Mouse (Mus musculus) thymus, adult 2 months (tissue): Measurements from ENCODE around the gene Etv6. TPM values are rescaled to one million over a fixed set of nuclear protein-coding genes. Genes with fewer than 3 reads are reported as not detected.

Source experiments
- DNase-seq: peaks from one replicate; pipeline ENCODE4 v3.0.0; 2021
- H3K27ac ChIP-seq: fragments of 200-500 bp; 2 replicates; pipeline ENCODE4 v1.5.1; 2012; ENCODE audit warnings: low read length, control low read depth; ENCODE audit not compliant: control insufficient read depth, insufficient read depth
- H3K27me3 ChIP-seq: fragments of 200-500 bp; 2 replicates; pipeline ENCODE4 v1.6.1; 2012; ENCODE audit warnings: mild to moderate bottlenecking, low read length, moderate library complexity, mixed read lengths; ENCODE audit not compliant: control insufficient read depth, insufficient read depth
- H3K36me3 ChIP-seq: fragments of 200-500 bp; 2 replicates; pipeline ENCODE4 v1.6.1; 2012; ENCODE audit warnings: mild to moderate bottlenecking, low read length, moderate library complexity; ENCODE audit not compliant: control insufficient read depth, insufficient read depth
- H3K4me1 ChIP-seq: fragments of 200-500 bp; replicated peaks from 2 replicates; pipeline ENCODE4 v1.6.1; 2012; ENCODE audit warnings: low read length; ENCODE audit not compliant: control insufficient read depth, insufficient read depth
- H3K4me3 ChIP-seq: fragments of 200-500 bp; 2 replicates; pipeline ENCODE4 v1.5.1; 2012; ENCODE audit warnings: mild to moderate bottlenecking, low read length, control low read depth, moderate library complexity; ENCODE audit not compliant: control insufficient read depth, insufficient read depth
- CTCF ChIP-seq: fragments of 200-500 bp; IDR thresholded peaks from 2 replicates; pipeline ENCODE4 v1.5.1; 2012; ENCODE audit warnings: mild to moderate bottlenecking, control low read depth, low read length, moderate library complexity, borderline replicate concordance; ENCODE audit not compliant: control insufficient read depth, poor library complexity, insufficient read depth; ENCODE audit errors: extremely low read depth
- POLR2A ChIP-seq: fragments of 200-500 bp; IDR thresholded peaks from 2 replicates; pipeline ENCODE4 v1.6.1; 2012; ENCODE audit warnings: mild to moderate bottlenecking, low read length, control low read depth, moderate library complexity; ENCODE audit not compliant: control insufficient read depth, poor library complexity, insufficient read depth; ENCODE audit errors: extremely low read depth
- WGBS: fragments of 180-500 bp; shearing (Covaris S2); methylation state at CpG from one replicate; pipeline ENCODE4 v1.1.7; 2018; 5-methylcytosine and 5-hydroxymethylcytosine counted together
- polyA plus RNA-seq: library from polyadenylated mRNA; depleted of rRNA; stranded (reverse); fragments of >200 nt; gene quantifications from 2 replicates; pipeline ENCODE4 v1.2.3, GENCODE M21; 2012

Etv6 gene
- polyA plus RNA-seq, 1 experiment: 43.8 TPM

DNA sequence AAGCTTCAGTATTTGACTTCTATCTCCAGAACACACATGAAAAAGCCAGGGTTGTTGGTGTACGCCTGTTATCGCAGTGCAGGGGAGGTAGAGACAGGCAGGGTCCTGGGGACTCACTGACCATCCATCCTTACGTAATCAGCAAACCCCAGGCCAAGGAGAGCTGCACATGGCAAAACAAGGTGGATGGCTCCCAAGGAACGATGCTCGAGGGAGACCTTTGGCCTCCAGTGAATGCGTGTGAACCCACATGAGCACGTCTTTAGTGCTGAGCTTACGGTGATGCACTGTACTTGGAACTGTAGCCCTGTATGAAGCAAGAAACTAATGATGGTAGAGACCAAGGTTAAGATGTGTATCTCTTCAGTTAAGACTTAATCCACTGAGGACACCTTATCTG is 119.2 kb downstream of the Etv6 start:
- H3K27me3 ChIP-seq: no peaks in the 10 kb centered on the region
- peaks cover 15% of the 10 kb centered on the region for H3K4me1 ChIP-seq
- H3K27ac ChIP-seq: no peak overlapping the region
- no peak overlapping the region for H3K4me3 ChIP-seq
- 98% methylated on average over 8 of the region's 8 CpGs for whole genome bisulfite sequencing
- no peak for DNase-seq
- no peak for TF ChIP-seq POLR2A
- no peak for TF ChIP-seq CTCF
- H3K36me3 ChIP-seq: no peaks in the 10 kb centered on the region

DNA sequence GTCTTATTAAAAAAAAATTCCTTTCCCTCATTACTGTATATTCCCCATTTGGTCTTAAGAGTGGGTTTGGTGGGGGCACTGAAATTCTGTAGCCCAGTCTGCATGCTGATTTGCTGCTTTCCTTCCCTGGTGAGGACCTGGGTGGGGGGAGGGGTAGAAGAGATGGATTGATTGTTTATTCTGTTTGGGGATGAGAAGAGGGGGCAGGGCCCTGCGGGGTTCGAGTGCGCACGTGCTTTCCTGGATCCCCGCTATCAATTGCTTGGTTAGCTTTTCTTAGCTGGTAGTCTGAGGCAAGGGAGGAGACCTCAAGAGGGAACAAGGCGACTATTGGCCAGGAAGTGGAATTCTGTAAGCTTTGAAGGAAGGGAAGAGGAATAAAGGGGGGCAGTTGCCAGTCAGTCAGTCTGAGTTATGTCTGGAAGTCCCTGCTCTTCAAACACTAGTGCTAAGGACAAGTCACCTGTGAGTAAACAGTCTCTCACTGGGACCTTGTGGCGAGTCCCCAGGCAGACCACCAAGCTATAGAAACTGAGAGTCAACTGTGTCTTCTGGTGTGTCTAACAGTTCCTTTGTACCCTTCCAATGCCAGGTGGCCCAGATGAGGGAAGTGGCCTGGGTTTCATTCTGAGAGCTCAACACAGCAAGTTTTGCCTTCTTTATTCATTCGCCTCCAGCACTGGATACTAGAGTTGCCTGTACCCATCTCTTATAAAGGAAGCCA is 120.6 kb downstream of the Etv6 start:
- WGBS: 46% methylated on average over 8 of the region's 8 CpGs
- DNase-seq: no peak
- Histone ChIP-seq H3K36me3 (no peaks in the 10 kb centered on the region), H3K27ac (peak overlapping the region; percentile 33; the same call in 1 of the 2 replicates), H3K4me1 (peaks cover 15% of the 10 kb centered on the region), H3K4me3 (no peak overlapping the region), H3K27me3 (no peaks in the 10 kb centered on the region)
- TF ChIP-seq POLR2A (no peak), CTCF (no peak)

DNA sequence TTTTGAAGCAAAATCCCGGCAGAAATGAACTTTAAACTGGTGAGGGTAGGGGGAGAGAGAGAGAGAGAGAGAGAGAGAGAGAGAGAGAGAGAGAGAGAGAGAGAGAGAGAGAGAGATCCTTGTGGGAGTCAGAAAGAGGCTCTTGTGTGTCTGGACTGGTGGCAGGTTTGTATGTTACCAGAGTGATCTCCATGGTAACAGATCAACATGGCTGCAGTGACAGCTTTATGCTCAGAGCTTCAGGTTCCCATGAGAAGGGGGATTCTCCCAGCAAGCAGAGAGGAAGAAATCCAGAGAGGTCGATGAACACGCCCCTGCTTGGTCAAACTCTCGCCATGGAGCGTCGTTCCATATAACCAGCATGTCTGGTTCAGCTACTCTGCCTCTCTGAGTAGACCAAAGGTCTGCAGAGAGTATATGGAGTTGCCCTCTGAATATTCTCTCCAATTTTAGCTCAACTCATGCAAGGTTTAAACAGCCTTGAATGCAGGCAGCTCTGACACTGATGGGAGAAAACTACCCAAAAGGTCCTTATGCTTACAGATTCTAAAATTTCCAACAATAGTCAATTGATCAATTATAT is 122.1 kb downstream of the Etv6 start:
- 82% methylated on average over 6 of the region's 6 CpGs for WGBS
- no peaks in the 10 kb centered on the region for H3K36me3 ChIP-seq
- H3K27ac ChIP-seq: no peak overlapping the region
- no peak for TF ChIP-seq POLR2A
- TF ChIP-seq CTCF: no peak
- no peak for DNase-seq
- H3K27me3 ChIP-seq: no peaks in the 10 kb centered on the region
- H3K4me1 ChIP-seq: peaks cover 11% of the 10 kb centered on the region
- no peak overlapping the region for H3K4me3 ChIP-seq

DNA sequence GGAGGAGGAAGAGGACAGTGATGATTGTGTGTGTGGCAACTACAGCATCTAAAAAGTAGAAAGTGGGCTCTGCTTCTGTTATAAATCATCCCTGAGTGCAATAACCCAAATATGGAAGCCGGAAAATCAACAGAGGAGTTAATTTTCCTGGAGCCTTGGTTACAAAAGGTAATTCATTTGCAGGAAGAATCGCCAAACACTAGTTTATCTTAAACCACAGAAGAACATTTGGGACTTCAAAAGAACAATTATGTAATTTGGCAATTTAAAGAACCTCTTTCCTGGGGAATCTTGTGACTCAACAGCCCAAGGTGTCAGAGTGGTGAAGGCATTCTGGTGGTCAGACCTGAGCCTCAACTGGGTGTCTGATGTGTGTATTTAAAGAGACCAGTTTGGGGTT is 122.7 kb downstream of the Etv6 start:
- TF ChIP-seq POLR2A (no peak), CTCF (no peak)
- H3K27me3 ChIP-seq: no peaks in the 10 kb centered on the region
- 68% methylated on average over 2 of the region's 2 CpGs for WGBS
- DNase-seq: no peak
- peaks cover 13% of the 10 kb centered on the region for H3K4me1 ChIP-seq
- no peaks in the 10 kb centered on the region for H3K36me3 ChIP-seq
- no peak overlapping the region for H3K4me3 ChIP-seq
- no peak overlapping the region for H3K27ac ChIP-seq

DNA sequence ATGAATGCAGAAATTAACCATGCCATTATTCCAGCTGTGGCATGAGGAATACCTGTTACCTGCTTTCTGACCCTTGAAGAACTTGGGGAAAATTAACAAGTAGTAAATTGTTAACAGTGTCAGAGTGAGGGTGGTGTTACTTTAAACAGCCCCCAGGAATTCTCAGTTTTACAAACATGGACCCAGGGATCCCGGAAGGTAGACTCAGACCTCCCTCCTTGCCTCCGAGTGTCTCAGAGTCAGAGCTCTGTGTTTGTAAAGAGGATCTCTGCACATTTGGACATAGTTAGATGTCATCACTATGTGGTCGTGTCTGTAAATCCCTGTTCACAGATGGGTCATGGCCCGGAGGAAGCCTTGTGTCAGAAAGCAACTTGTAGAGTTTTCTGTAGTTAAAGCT is 124.2 kb downstream of the Etv6 start:
- no peak for DNase-seq
- Histone ChIP-seq H3K27ac (no peak overlapping the region), H3K4me1 (peaks cover 14% of the 10 kb centered on the region), H3K36me3 (no peaks in the 10 kb centered on the region), H3K27me3 (no peaks in the 10 kb centered on the region), H3K4me3 (no peak overlapping the region)
- WGBS: 91% methylated on average over 4 of the region's 4 CpGs
- TF ChIP-seq POLR2A: no peak
- no peak for TF ChIP-seq CTCF

DNA sequence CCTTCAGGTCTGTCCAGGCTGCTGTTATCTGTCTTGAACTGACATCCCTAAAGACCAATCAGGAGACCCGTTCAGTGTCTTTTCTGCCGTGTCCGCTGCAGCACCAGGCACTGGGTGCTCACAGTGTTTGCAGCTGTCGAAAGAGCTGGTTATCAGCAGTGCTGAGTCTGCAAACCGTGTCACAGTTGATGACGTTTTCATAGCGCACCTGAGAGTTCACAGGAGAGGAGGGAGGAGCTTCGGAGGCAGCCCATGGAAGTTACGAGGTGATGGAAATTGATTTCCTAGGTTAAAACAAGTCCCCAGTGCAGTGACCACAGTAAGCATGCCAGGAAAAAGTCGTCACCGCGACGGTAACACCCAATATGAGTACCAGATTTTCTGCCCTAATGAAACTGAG is 125.5 kb downstream of the Etv6 start:
- Histone ChIP-seq H3K4me1 (peaks cover 16% of the 10 kb centered on the region), H3K4me3 (no peak overlapping the region), H3K36me3 (no peaks in the 10 kb centered on the region), H3K27me3 (no peaks in the 10 kb centered on the region), H3K27ac (no peak overlapping the region)
- DNase-seq: no peak
- TF ChIP-seq POLR2A: no peak
- TF ChIP-seq CTCF: no peak
- WGBS: 88% methylated on average over 13 of the region's 13 CpGs

DNA sequence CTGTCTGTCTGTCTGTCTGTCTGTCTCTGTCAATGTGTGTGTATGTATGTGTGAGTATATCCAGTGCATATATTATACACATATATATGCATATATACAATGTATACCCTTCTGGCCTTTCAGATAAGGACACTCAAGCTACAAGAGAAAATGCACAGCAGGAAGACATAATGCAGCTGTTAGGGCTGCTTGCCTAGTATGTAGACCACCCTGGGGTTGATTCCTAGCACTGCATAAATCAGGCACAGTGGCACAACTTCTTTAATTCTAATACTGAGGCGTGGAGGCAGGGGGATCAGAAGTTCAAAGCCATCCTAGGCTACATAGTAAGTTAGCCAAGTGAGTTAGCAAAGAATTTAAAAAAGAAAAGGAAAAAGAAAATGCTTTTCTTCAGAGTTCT is 127.8 kb downstream of the Etv6 start:
- H3K27ac ChIP-seq: no peak overlapping the region
- DNase-seq: no peak
- no peaks in the 10 kb centered on the region for H3K36me3 ChIP-seq
- H3K4me3 ChIP-seq: no peak overlapping the region
- peaks cover 18% of the 10 kb centered on the region for H3K4me1 ChIP-seq
- TF ChIP-seq CTCF (no peak), POLR2A (no peak)
- no peaks in the 10 kb centered on the region for H3K27me3 ChIP-seq
- 100% methylated on average over 1 of the region's 1 CpGs for WGBS
